Mouse (Mus musculus) midbrain, embryonic 16.5 days (tissue): ENCODE data around the gene Emilin2. TPM values are rescaled to one million over a fixed set of nuclear protein-coding genes. Genes with fewer than 3 reads are reported as not detected.

Experiments
- ATAC-seq: fragments of 200-750 bp; cut with Nextera tagmentation; 2 replicates; pipeline ENCODE4 v1.8.0; 2017; ENCODE audit warnings: moderate TSS enrichment
- H3K27ac ChIP-seq: fragments of 300-500 bp; sonication (generic); 2 replicates; pipeline ENCODE4 v1.5.1; 2014; ENCODE audit warnings: mild to moderate bottlenecking, low read length, mixed read lengths
- H3K27me3 ChIP-seq: fragments of 300-500 bp; sonication (generic); 2 replicates; pipeline ENCODE4 v1.6.1; 2014; ENCODE audit warnings: low read depth, low read length, mixed read lengths; ENCODE audit not compliant: control insufficient read depth, insufficient read depth
- H3K36me3 ChIP-seq: fragments of 300-500 bp; sonication (generic); 2 replicates; pipeline ENCODE4 v1.6.1; 2014; ENCODE audit warnings: mild to moderate bottlenecking, low read length, moderate library complexity, mixed read lengths; ENCODE audit not compliant: control insufficient read depth, insufficient read depth
- H3K4me1 ChIP-seq: fragments of 300-500 bp; sonication (generic); 2 replicates; pipeline ENCODE4 v1.6.1; 2014; ENCODE audit warnings: mild to moderate bottlenecking, low read length, mixed read lengths; ENCODE audit not compliant: control insufficient read depth, insufficient read depth
- H3K4me2 ChIP-seq: fragments of 300-500 bp; sonication (generic); 2 replicates; pipeline ENCODE4 v1.6.1; 2014; ENCODE audit warnings: mild to moderate bottlenecking, low read length, mixed read lengths
- H3K4me3 ChIP-seq: fragments of 300-500 bp; sonication (generic); 2 replicates; pipeline ENCODE4 v1.5.1; 2014; ENCODE audit warnings: low read depth, mild to moderate bottlenecking, low read length, moderate library complexity, mixed read lengths
- H3K9ac ChIP-seq: fragments of 300-500 bp; sonication (generic); 2 replicates; pipeline ENCODE4 v1.6.1; 2014; ENCODE audit warnings: low read depth, low read length, mixed read lengths
- H3K9me3 ChIP-seq: fragments of 300-500 bp; sonication (generic); replicated peaks from 2 replicates; pipeline ENCODE4 v1.6.1; 2014; ENCODE audit warnings: mild to moderate bottlenecking, low read length, mixed read lengths; ENCODE audit not compliant: control insufficient read depth, poor library complexity, severe bottlenecking
- WGBS: fragments of 180-500 bp; shearing (Covaris S2); extraction: QIAGEN DNeasy Blood & Tissue Kit; methylation state at CpG from one replicate; pipeline ENCODE4 v1.1.7; 2014; 5-methylcytosine and 5-hydroxymethylcytosine counted together
- polyA plus RNA-seq: library from polyadenylated mRNA; unstranded; fragments of >200 nt; fragmentation: Nextera tagmentation; extraction: Ambion mirVana; gene quantifications from 2 replicates; pipeline ENCODE4 v1.2.1, GENCODE M21; 2015

Gene Emilin2
- polyA plus RNA-seq, 1 experiment from 2014 or later, result 1.0 TPM

- Histone ChIP-seq H3K4me3 (no peak overlapping the region), H3K27ac (no peak overlapping the region), H3K4me2 (no peak overlapping the region), H3K36me3 (no peaks in the 10 kb centered on the region), H3K9ac (no peak overlapping the region), H3K9me3 (no peaks in the 10 kb centered on the region), H3K27me3 (no peaks in the 10 kb centered on the region), H3K4me1 (no peaks in the 10 kb centered on the region)
- WGBS, result 82% methylated on average over 6 of the region's 6 CpGs
- no peak for ATAC-seq
Measured at GRCm38 (mm10) chr17:71263136-71263535, 48.6 kb downstream of the Emilin2 start.

DNA sequence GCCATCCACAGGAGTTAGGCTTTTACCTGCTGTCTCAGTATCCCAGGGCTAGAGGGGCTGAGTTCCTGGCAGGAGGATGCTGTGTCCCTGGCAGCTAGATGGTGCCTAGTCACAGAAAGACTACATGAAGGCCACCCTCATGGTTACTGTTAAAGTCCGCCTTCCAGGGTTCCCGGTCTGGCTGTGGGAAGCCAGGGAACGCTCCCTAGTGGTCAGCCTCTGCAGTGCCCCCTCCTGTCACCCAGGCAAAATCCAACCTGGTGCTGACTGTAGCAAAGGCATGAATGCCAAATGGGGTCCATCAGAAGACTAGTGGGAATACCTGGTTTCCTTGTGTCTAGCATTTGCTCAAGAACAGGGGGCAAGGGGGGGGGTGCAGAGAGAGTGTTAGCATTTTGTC is 51.1 kb downstream of the Emilin2 start:
- Histone ChIP-seq H3K4me3 (no peak overlapping the region), H3K4me1 (no peaks in the 10 kb centered on the region), H3K9me3 (no peaks in the 10 kb centered on the region), H3K27ac (no peak overlapping the region), H3K36me3 (no peaks in the 10 kb centered on the region), H3K9ac (no peak overlapping the region), H3K4me2 (no peak overlapping the region), H3K27me3 (no peaks in the 10 kb centered on the region)
- ATAC-seq, result no peak
- WGBS, result 57% methylated on average over 3 of the region's 3 CpGs

- H3K27ac ChIP-seq, result no peak overlapping the region
- WGBS, result 85% methylated on average over 11 of the region's 11 CpGs
- no peaks in the 10 kb centered on the region for H3K9me3 ChIP-seq
- no peak overlapping the region for H3K4me2 ChIP-seq
- no peaks in the 10 kb centered on the region for H3K4me1 ChIP-seq
- H3K4me3 ChIP-seq, result no peak overlapping the region
- no peaks in the 10 kb centered on the region for H3K27me3 ChIP-seq
- H3K9ac ChIP-seq, result no peak overlapping the region
- no peak for ATAC-seq
- no peaks in the 10 kb centered on the region for H3K36me3 ChIP-seq
Measured at GRCm38 (mm10) chr17:71259727-71260126, 52.1 kb downstream of the Emilin2 start.

- Histone ChIP-seq H3K27ac (no peak overlapping the region), H3K36me3 (no peaks in the 10 kb centered on the region), H3K9me3 (no peaks in the 10 kb centered on the region), H3K4me3 (no peak overlapping the region), H3K4me2 (no peak overlapping the region), H3K27me3 (no peaks in the 10 kb centered on the region), H3K9ac (no peak overlapping the region), H3K4me1 (peaks cover 2% of the 10 kb centered on the region; the same call in 1 of the 2 replicates)
- WGBS, result 91% methylated on average over 13 of the region's 13 CpGs
- no peak for ATAC-seq
Measured at GRCm38 (mm10) chr17:71256806-71257536, 54.8 kb downstream of the Emilin2 start.

GRCm38 (mm10) chr17:71256068-71256615 is 55.6 kb downstream of the Emilin2 start:
- H3K27ac ChIP-seq, result no peak overlapping the region
- peaks cover 4% of the 10 kb centered on the region; the same call in 1 of the 2 replicates for H3K4me1 ChIP-seq
- H3K4me3 ChIP-seq, result no peak overlapping the region
- H3K27me3 ChIP-seq, result no peaks in the 10 kb centered on the region
- H3K9me3 ChIP-seq, result no peaks in the 10 kb centered on the region
- H3K4me2 ChIP-seq, result no peak overlapping the region
- ATAC-seq, result no peak
- 88% methylated on average over 14 of the region's 14 CpGs for WGBS
- no peaks in the 10 kb centered on the region for H3K36me3 ChIP-seq
- no peak overlapping the region for H3K9ac ChIP-seq

DNA sequence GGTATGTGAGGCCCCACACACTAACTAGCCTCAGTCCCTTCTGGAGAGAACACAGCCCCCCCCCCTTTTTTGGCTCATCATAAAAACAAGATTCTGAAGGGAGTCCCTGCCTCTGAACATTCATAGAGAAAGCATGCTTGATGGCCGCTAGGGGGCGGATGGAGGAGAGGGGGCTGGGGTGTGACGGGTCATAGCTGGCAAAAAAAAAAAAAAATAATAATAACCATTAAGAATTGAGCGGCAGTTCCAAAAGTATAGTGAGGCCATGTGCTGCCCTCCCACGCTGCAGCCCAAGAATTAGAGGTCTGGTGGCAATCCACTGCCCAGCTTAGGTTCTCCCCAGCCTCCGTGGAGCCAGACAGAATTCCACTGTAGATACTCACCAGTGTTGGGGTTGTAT is 57.0 kb downstream of the Emilin2 start:
- Histone ChIP-seq H3K27me3 (no peaks in the 10 kb centered on the region), H3K4me1 (peaks cover 4% of the 10 kb centered on the region; the same call in 1 of the 2 replicates), H3K4me2 (no peak overlapping the region), H3K36me3 (no peaks in the 10 kb centered on the region), H3K27ac (no peak overlapping the region), H3K4me3 (no peak overlapping the region), H3K9ac (no peak overlapping the region), H3K9me3 (no peaks in the 10 kb centered on the region)
- ATAC-seq, result no peak
- 57% methylated on average over 6 of the region's 6 CpGs for WGBS

DNA sequence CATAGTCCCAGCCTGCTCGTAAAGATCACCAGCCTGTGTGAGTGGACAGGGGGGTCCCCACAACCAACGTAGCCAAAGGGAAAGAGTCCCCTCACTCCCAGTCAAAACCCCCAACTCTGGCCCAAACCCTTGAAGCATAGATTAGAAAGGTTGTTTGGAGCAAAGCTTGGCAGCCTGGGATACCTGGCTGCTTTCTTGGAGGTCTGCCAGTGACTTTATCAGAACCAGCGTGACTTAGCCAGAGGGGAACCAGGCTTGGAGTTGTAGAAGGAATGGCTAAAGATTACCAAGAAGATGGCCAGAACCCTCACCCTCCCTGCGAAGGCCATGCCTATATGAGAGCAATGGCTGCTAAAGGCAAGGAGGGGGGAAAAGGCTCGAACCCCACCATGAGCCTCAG is 57.7 kb downstream of the Emilin2 start:
- 94% methylated on average over 5 of the region's 5 CpGs for WGBS
- no peaks in the 10 kb centered on the region for H3K9me3 ChIP-seq
- no peak overlapping the region for H3K4me3 ChIP-seq
- H3K4me2 ChIP-seq, result no peak overlapping the region
- no peak for ATAC-seq
- peaks cover 4% of the 10 kb centered on the region; the same call in 1 of the 2 replicates for H3K4me1 ChIP-seq
- no peak overlapping the region for H3K9ac ChIP-seq
- no peaks in the 10 kb centered on the region for H3K36me3 ChIP-seq
- H3K27me3 ChIP-seq, result no peaks in the 10 kb centered on the region
- H3K27ac ChIP-seq, result no peak overlapping the region

GRCm38 (mm10) chr17:71253391-71253790 is 58.4 kb downstream of the Emilin2 start:
- 92% methylated on average over 2 of the region's 2 CpGs for WGBS
- Histone ChIP-seq H3K4me2 (no peak overlapping the region), H3K27ac (no peak overlapping the region), H3K4me1 (peaks cover 4% of the 10 kb centered on the region; the same call in 1 of the 2 replicates), H3K4me3 (no peak overlapping the region), H3K27me3 (no peaks in the 10 kb centered on the region), H3K9me3 (no peaks in the 10 kb centered on the region), H3K36me3 (peaks cover 3% of the 10 kb centered on the region; the same call in 1 of the 2 replicates), H3K9ac (no peak overlapping the region)
- ATAC-seq, result no peak

DNA sequence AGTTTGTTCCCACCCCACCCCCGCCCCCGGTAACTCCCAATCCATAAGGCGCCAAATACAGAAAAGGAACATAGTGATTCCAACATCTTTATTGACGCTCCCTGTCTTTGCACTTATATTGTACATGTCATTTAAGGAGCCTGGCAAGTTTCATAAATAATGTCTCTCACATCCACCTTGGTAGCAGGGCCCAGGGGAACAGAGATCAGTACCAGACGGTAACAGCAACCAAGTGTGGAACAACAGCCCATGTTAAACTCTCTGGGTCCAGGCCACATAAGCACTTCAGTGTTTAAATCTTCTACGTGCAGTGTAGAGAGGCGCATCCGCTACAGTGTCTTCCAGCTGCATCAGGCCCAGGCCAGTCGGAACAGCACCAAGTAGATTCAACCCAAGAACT is 59.7 kb downstream of the Emilin2 start:
- no peak for ATAC-seq
- Histone ChIP-seq H3K4me2 (no peak overlapping the region), H3K4me1 (peaks cover 4% of the 10 kb centered on the region; the same call in 1 of the 2 replicates), H3K9ac (no peak overlapping the region), H3K36me3 (peaks cover 14% of the 10 kb centered on the region), H3K27me3 (no peaks in the 10 kb centered on the region), H3K9me3 (no peaks in the 10 kb centered on the region), H3K4me3 (no peak overlapping the region), H3K27ac (no peak overlapping the region)
- WGBS, result 92% methylated on average over 9 of the region's 9 CpGs
